Mouse (Mus musculus): ENCODE measurements at regions not wholly inside any gene's neighbourhood (a gene's known extent, or its start where the extent isn't known, plus 50 kb on each side); places are given as distances from the start of the nearest gene placed in this dataset.

DNA sequence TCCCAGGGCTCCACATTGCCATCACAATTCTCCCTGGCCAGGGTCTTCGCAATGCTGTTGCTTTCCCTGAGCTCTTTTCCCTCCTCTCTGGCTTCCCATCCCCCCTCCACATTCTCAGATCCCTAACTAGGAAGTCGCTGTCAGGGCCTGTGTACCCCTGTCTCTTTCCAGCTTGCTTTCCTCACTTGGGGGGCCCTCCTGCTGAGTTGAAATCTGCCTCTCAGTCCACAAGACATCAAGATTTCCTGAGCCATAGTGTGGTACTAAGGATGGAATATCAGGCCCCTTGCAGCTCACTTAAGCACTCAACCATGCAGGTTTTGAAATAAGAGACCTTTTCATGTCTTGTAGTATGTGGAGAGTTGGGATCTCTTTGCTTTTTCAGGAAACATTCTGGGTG lies 133.8 kb upstream of the Gdf10 start:
- no peak for ATAC-seq (ENCODE audit: insufficient number of reproducible peaks, low FRiP score, low TSS enrichment)

DNA sequence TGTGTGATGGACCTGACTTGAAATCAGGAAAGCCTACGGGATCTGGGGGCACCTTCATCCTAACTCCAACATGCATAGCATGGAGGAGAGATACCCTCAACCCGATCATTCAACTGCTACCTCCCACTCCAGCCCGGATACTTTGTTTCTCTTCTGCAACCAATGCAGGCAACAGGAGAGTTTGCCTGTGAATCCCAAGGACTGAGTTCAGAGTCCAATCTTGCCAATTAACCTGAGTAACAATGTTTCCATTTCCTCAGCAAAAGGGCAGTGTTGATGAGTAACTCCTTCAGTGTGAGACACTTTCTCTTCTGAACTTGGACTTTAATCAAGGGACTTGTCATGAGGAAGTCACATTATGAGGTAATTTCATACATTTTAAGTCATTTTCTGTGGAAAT lies 129.1 kb upstream of the Gdf10 start:
- ATAC-seq (ENCODE audit: insufficient number of reproducible peaks, low FRiP score, low TSS enrichment): no peak

DNA sequence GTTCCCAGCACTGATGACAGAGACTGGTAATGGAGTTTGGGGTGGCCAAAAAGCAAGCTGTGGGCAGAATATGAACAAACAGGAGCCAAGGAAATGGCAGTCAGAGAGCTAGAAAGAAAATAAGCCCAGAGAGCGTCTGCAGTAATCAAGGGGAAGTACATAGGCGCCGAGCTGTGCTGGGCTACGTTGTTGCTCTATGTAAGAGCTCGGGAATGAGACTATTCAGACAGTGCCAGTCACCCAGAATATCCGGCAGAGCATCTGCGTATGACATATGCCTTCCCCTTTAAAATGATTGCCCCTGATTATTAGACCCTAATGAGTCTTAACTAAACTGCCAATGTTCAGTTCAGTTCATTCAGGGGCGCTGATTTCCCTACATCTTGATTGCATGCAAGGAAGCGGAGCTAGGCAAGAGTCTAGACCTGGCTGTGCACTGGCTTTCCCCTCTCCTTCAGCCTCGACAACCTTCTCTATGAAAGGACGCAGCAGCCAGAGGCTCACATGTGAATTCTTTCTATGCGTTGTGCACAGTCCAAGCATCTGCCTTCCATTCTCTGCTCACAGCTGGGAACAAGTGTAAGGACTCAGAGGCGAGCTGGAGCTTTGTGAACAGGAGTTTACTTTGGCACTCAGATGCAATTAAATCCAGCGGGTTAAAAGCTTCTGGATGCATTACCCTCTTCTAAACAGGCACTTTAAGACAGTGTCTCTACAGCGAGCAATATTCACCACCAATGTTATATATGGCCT lies 125.7 kb upstream of the Gdf10 start:
- ATAC-seq (ENCODE audit: insufficient number of reproducible peaks, low FRiP score, low TSS enrichment): no peak

DNA sequence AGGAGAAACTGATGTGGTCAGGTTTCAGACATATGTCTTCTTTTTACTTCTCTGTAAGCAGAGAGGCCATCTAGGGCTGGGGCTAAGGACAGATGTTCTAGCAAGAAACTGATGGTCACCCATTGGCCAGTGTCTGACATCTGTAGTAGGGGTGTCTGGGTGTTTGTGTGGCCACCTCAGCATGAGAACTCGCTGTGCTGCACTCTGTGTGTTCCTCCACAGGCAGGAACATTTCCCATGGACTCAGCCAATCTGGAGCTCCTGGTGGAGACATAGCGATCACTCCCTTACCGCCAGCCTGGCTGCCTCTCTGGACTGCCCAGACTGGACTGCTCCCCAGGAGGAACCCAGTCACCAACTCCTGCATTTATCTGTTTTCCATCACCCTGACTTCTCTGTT lies 119.1 kb upstream of the Gdf10 start:
- ATAC-seq (ENCODE audit: insufficient number of reproducible peaks, low FRiP score, low TSS enrichment): no peak

DNA sequence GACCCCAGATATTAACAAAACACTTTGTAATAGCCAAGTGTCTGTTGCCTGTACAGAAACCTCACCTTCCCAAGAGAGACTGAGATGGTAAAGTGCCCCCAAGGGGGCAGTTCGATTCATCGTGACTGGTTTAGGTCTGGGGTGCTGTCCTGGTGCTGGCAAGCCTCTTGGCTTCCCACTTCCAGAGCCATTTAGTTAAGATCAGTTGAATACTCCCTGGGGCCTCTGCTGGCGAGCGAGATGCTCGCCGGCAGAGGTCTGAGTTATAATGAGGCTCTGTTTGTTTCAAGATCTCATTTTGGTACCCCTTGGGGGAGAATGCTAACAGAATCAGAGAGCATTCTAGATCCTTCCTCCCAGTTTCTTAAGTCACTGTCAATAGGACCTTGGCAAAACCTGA lies 118.7 kb upstream of the Gdf10 start:
- ATAC-seq (ENCODE audit: insufficient number of reproducible peaks, low FRiP score, low TSS enrichment): no peak

DNA sequence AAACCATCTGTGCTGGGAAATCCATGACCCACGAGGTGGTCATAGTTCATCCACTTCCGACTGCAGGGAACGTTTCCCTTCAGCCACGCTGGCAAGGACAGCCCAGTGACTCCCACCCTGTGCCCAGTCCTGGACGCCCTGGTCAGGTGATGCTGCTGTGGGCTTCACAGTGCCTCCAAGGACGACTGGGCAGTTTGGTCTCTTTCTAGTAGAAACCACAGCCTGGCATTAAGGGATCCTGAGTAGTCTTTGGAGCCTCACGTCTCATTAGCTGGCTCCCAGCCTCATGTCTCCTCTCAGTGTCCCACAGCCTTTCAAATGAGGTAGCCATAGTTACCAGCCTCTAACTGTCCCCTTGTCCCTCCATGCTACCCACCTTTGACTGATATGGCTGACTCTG lies 116.2 kb upstream of the Gdf10 start:
- ATAC-seq (ENCODE audit: insufficient number of reproducible peaks, low FRiP score, low TSS enrichment): no peak

DNA sequence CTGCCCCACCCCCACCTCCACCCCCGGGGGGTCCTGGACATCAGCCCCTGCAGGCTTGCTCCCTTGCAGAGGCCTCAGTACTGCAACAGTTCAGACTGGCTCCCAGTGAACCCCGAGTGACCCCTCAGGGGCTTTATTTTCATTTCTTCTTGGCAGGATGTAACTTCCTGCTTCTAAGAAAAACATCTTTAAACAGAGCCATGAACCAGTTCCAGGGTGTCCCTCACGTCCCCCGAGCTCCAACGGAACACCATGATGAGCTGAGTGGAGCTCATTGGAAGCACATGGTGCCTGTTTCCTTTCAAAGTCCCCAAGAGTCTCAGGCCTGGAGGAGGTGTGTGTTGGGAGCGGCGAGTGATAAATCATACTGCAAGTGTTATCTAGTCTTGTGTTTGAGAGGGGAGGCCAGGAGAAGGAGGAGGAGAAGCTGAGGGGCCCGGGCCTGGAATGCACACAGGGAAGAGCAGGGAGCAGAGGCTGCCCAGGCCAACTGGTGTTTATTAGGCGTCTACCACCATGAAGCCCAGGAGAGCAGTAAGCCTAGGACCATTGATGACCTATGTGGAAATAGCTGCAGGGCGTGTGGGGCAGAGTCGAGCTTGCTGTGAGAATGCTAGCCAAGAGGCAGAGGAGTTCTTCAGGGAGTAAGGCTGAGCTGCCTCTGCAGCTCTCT lies 114.7 kb upstream of the Gdf10 start:
- ATAC-seq (ENCODE audit: insufficient number of reproducible peaks, low FRiP score, low TSS enrichment): no peak

DNA sequence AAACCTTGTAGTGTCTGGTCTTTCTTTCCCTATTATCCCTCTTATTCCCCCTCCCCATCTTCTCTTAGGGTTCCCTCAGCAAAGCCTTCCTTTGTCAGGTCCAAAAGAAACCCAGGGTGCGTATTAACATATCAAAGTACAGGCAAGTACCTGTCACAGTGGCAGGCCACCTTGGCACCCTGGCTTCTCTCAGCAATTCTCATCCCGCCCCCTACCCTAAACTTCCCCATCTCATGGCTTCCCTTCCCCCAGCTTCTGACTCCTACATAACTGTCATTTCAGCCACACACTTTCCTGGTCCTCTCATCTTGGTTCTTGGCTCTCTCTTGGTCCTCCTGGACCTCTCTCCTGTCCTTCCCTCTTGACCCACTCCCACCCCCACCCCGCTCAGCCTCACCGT lies 112.8 kb upstream of the Gdf10 start:
- no peak for ATAC-seq (ENCODE audit: insufficient number of reproducible peaks, low FRiP score, low TSS enrichment)

DNA sequence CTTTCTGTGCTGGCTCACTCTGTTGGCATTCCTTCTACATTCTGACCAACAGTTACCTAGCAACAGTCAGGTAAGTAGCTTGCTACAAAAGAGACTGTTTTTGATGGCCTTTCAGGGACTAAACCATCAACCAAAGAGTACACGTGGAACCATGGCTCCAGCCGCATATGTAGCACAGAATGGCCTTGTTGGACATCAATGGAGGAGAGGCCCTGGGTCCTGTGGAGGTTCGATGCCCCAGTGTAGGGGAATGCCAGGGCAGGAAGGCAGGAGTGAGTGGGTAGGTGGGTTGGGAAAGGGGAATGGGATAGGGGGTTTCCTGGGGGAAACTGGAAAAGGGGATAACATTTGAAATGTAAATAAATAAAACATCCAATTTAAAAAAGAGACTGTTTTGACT lies 112.1 kb upstream of the Gdf10 start:
- ATAC-seq (ENCODE audit: insufficient number of reproducible peaks, low FRiP score, low TSS enrichment): no peak

DNA sequence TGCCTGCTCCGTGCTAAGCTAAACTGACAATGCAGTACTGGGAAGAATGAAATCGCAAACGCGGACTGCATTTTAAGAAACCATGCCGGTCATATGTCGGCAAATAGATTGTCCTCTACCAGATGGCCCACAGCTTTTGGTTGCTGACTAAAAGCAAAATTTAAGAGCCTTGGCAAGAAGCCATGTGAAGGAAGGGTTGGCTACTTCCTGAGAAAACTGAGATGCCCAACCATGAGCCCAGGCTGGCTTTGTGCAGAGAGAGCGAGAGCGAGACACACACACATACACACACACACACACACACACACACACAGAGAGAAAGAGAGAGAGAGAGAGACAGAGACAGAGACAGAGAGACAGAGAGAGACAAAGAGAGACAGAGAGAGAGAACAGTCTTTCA lies 111.1 kb upstream of the Gdf10 start:
- no peak for ATAC-seq (ENCODE audit: insufficient number of reproducible peaks, low FRiP score, low TSS enrichment)

DNA sequence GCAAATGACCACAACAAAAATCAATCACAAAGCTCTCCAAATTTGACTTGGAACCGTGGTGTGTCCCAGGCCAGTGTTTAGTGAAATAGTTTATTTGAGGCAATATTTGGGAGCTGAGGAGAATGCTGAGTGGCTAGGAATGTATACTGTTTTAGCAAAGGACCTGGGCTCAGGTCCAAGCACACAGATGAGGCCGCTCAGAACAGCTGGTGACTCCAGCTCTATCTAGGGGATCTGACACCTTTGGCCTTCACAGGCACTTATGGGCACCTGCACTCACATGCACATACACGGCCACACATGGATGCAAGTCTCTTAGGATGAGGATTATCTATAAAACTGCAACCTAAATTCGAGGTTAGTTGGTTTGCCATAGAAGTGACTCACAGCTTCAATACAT lies 110.6 kb upstream of the Gdf10 start:
- no peak for ATAC-seq (ENCODE audit: insufficient number of reproducible peaks, low FRiP score, low TSS enrichment)

DNA sequence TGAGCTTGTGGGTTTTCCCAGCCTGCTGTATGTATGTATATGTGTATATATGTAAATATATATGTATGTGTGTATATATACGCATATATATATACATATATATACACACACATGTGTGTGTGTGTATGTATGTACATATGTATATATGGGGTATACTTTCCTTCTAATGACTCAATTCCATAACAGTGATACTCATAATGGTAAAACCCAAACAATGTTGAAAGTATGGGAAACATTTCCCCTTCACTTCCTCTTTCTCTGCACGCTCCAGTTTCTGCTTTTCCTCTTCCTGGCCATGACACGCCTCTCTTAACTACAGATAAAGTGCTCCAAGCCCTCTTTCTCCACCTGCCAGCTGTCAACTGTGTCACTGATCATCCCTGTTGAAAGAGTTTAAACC lies 110.1 kb upstream of the Gdf10 start:
- no peak for ATAC-seq (ENCODE audit: insufficient number of reproducible peaks, low FRiP score, low TSS enrichment)

DNA sequence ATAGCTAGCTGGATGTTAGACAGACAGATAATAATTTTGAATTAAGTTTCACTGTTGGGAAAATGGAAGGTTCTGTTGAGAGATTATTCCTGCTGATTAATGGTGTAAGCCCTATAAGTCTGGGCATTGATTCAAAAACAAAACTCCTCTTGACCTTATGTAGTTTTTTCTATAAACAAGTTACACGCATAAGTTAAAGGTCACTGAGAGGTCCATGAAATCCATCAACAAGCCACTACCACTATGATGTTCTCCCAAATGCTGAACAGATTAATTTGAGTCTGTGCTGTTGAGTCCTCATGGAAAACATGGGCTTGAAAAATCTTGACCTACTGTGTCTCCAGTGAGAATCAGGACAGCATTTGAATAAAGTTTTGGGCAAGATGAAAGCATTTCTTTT lies 109.3 kb upstream of the Gdf10 start:
- ATAC-seq (ENCODE audit: insufficient number of reproducible peaks, low FRiP score, low TSS enrichment): no peak

DNA sequence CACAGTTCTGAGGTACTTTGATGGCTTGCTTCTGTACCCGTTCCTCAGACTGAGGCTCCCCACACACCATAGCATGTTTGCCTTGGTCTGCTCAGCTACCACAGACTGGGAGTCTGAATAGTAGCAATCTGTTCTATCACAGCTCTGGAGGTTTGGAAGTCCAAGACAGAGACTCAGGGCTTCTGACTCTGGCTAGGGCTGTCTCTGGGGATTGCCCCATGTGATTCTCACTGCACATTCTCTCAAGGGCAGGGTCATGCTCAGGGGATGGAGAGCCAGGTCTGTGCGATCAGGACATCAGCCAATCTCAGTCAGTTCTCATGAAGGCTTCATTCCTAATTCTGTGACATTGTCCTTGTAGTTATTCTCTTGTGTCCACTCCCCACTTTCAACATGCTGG lies 108.8 kb upstream of the Gdf10 start:
- ATAC-seq (ENCODE audit: insufficient number of reproducible peaks, low FRiP score, low TSS enrichment): no peak

DNA sequence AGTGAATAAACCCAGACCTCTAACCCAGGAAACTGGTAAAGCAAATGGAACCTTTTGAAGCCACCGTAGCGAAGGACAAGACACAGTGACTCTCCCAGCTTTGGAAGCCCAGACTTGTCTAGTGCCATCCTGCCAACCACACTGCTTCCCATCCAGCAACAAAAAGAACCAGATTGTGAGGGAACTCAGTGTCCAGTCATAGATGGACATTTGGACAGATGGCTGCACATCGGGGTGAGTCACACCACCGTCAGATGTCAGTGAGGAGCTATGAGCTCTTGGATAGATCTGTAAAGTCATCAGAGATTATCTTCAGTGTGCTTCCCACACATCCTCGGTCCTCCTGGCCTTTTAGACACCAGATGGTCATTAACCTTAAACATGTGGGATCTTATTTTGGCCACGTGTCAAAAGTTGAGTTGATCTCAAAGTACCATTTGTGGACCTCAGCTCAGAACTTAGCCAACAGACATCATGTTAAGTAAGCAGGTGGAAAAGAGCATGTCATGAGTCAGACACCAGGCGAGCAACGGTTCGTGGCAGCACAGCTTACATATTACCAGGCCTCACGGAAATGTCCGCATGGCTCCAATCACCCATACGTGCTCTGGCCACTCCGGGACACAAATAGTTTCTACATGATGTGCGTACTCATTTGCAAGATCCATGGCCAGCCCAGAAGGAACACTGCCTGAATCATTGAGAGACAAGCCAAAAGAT lies 102.7 kb upstream of the Gdf10 start:
- no peak; the same call in 1 of the 2 replicates for ATAC-seq (ENCODE audit: insufficient number of reproducible peaks, low FRiP score, low TSS enrichment)

DNA sequence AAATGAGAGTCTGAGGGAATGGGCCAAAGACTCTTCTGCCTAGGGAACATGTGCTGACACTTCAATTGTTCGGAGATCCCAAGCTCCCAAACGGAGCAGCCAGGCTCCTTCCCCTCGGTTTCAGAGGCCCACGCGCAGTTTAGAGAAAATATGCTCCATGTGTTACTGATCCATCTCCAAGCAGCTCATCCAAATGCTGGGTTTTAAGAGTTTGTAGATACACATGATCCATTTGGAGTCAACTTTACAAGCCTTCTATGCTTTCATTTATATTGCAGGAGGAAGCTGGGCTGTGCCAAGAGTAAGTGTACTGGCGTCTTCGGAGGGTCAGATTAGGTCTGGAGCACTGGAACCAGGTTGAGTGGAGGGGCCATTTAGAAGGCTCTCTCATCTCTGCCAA lies 102.0 kb upstream of the Gdf10 start:
- ATAC-seq (ENCODE audit: insufficient number of reproducible peaks, low FRiP score, low TSS enrichment): no peak

DNA sequence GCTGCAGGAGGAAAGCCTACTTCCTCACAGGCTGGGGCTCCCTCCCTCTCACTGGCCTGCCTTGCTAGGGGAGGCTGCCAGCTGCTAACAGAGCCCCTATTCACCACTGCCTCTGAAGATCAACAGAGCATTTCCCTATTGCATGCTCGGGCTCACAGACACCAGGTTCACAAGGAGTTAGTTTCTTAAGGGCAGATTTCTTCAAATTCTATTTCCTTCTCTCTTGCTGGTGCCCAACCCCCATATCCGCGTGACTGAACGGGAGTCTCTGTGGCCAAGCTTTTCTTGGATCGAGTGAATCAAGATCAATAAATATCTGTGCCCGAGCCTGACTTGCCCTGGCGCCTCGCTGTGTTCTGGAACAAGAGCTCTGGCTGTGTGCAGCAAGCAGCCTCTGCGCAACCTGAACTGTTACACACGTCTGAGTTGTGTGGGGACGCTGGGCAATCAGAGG lies 98.9 kb upstream of the Gdf10 start:
- ATAC-seq (ENCODE audit: insufficient number of reproducible peaks, low FRiP score, low TSS enrichment): no peak

DNA sequence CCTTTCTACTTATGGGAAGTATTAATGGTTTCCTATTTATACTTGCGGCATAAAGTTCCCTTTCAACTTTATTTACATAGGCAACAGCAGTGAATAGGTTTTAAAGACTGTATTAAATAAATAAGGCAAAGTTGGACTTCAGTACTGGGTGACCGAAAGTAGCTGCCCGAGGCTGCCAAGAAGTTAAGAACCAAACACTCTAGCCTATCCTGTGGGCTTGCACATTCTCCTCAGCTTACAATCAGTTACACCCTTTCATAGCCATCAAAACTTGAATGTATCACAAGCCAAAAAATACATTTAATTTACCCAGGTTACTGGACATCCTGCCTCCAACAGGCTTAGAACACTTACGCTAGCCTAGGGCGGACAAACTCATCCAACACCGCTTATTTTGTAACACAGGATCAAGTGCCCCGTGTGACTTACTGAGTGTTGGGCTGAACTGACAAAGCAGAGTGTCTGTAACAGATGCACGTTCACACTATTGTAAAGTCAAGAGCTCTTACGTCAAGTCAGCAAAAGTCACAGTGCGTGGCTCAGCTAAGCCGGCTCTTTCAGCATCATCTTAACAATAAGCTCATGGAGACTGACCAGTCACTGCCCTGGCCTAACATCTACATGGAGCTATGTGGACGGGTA lies 97.3 kb upstream of the Gdf10 start:
- ATAC-seq (ENCODE audit: insufficient number of reproducible peaks, low FRiP score, low TSS enrichment): no peak

DNA sequence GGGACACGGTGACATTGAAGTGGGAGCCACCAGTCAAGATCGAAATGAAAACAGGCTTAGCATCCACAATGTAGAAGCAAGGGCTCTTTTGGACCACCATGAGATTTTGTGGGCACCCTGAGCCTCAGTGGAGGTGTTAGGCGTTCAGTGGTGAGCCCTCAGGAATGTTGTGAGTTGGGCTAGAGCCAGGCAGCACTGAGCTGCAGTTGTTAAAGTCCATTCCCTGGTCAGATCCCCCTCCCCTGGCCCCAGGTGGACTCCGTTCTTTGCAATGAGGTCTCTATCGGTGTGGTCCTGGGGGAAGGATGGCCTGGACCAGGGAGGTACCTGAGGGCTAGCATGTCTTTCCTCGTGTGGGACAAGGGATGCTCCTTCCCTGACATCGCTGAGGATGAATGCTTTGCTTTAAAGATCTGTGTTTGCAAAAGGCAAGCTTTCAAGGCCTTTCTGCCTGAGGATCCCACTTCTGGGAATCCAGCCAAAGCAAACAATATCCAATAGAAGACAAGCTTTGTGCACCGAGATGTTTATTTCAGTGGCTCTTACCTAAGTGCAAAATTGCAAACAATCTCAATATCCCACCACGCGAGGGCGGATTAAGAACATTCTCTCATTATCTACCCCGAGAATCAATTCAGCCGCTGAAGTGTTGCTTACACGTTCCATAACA lies 90.6 kb upstream of the Gdf10 start:
- no peak for ATAC-seq (ENCODE audit: insufficient number of reproducible peaks, low FRiP score, low TSS enrichment)

DNA sequence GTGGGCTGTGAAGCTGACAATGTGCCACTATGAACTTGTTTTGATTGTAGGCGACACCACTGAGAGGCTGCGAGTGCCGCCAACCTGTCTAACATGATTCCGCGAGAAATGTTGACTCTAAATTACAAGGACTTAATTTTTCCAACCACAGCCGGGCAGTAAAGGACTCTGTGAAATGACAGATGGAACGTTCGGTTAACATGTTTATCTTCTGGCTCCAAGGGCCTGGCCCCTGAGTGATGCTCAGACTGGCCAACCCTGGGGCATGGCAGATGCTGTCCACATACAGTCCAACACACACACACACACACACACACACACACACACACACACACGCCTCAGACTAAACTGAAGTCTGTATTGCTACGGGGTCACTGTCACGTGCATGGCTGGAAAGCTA lies 87.0 kb upstream of the Gdf10 start:
- no peak for ATAC-seq (ENCODE audit: insufficient number of reproducible peaks, low FRiP score, low TSS enrichment)

DNA sequence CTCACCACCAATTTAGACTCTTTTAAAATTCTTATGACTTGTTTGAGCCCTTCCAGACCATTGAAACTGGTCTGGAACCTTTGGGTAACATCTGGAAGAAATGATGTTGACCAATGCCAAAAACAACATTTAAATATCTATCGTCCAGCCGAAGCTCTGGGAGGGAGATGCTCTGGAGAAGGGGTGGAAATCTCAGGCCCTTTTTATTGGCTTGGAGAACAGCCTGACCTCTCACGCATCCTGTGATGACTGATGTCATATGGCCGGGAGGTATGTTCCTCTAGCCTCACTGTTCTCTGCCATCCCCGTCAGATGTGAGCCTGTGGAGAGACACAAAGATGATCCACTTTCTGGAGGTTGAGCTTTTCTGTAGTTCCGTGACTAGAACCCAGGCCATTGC lies 81.6 kb upstream of the Gdf10 start:
- no peak for ATAC-seq (ENCODE audit: insufficient number of reproducible peaks, low FRiP score, low TSS enrichment)
